Mouse (Mus musculus) layer of hippocampus, postnatal 14 days (tissue): ENCODE measurements around the gene Asxl1. TPM values are rescaled to one million over a fixed set of nuclear protein-coding genes. Genes with fewer than 3 reads are reported as not detected.

Source experiments
- DNase-seq, 2 experiments: peaks; one replicate each; pipeline ENCODE4 v3.0.0; 2021 to 2022; ENCODE audit warnings: low spot score in 2 of 2, mixed read lengths in 1 of 2
- total RNA-seq, 2 experiments: library from RNA; stranded (reverse); gene quantifications; 2 replicates each; pipeline ENCODE4 v1.2.3; 2021

Asxl1 gene
- total RNA-seq, 2 experiments from 2014 or later = 34.6 to 34.7 TPM

- no peak for DNase-seq
Observed at GRCm38 (mm10) chr2:153441228-153441627, 95.6 kb downstream of the Asxl1 start.

GRCm38 (mm10) chr2:153442720-153443119 lies 97.1 kb downstream of the Asxl1 start:
- no peak for DNase-seq

DNA sequence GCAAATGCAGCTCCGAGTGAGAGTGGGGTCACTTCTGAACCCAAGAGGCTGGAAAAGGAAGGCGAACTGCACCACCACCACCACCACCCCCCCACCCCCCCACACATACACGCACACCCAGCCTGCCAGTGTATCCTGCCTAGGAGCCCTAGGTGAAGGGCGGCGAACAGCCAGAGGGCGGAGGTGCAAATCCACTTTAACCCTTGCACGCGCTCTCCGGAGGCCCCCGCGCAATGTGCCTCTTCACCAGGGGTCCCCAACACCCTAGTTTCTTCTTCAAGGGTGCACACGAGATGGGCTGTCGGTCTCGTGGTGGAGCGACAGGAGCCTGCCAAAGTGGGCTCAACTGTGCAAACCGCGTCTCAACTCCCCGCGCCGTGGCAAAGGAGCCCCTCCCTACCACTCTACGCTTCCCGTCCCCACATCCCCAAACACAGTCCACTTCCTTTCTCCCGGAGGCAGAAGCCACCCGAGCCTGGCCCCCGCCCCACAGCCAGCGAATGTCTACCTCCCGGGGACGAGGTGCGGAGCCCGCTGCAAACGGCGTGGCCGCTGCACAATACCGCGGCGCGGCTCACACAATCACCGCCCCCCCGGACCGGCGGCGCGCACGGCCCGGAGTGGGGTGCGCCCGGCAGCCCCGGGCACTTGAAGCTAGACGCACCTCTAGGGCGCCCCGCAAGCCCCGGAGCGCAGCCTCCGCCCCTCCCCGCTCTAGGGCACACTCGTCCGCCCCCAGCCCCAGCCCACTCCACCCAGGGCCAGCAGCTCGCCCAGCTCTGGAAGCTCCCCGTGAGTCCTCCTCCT lies 98.0 kb downstream of the Asxl1 start:
- DNase-seq = peak in 1 of 2 experiments; percentile 22

DNA sequence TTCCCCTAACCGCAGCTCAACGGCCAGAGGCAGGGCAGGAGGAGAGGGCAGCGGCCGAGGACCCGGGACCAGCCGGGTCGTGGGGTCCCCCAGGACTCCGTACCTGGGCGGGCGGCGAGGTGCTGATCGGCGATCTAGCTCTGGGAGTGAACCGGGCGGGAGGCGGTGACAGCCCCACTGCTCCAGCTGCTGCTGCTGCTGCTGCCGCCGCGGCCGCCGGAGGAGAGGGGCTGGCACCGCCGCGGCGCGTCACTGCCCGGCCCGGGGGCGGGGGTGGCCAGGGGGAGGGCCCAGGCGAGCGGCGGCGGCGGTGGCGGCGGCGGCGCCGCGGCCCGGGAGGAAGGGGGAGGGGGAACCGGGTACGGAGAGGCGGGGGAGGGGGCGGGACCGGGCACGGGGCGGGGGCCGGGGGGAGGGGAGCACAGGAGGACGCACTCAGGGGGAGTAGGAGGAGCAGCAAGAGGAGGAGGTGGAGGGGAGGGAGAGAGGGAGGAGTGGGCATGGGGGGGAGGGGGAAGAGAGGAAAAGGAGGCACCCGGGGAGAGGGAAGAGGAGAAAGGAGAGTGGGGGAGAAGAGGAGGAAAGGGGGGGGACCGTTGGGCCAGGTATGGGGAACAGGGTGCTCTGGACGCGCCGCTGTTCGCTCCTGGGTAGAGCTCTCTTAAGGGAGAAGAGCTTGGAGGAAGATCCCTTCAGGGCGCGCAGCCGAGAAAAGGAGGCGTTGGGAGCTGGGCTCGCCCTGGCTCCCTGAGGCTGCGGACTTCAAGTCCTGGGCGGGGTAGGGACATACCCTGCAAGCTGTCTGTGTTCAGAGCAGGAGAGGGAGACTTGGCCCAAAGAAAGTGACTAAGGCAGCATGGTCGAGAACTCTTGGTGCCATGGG lies 98.9 kb downstream of the Asxl1 start:
- peak; percentile 45 for DNase-seq

DNA sequence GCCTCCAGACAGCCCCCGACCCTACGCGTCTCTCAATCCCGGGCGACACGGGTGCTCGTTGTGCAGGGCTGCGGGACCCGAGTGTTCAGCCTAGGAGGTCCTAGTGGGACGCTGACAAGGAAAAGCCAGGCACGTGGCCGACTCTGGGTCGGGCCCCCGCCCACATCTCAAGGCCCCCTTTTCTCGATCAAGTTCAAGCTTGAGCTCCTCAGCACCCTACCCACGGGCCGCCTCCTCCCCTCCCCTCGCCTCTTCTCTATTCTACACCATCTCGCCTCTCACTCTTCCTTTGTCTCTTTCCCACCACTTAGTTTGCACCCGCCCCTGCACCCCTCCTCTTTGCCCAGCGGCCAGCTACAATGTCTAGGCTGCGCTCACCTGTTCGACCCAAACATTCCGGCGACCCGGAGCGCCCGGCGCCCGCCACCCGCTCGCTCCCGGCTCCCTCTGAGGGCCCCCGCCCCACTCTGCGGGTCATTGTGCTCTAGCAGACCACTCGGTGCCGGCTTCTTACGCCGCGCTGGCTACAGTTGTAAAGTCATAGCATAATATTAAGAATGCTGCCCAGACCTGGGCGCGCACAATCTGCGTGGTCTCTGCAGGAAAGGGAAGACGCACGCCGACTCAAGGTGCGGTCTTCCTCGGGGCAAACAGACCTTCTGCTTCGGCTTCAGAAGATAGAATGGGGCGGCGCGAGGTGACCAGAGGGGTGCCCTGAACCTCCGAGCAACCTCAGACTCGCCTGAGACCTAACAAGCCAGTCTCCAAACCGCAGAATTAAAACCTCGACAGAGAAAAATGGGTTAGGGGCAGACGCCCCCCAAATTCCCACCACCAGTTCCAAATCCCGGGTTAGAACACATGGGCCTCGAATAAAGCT lies 99.7 kb downstream of the Asxl1 start:
- DNase-seq = no peak

- DNase-seq = peak; percentile 60 to 82
Observed at GRCm38 (mm10) chr2:153446017-153446408, 100.4 kb downstream of the Asxl1 start.

GRCm38 (mm10) chr2:153446476-153446875 lies 100.8 kb downstream of the Asxl1 start:
- DNase-seq = no peak

DNA sequence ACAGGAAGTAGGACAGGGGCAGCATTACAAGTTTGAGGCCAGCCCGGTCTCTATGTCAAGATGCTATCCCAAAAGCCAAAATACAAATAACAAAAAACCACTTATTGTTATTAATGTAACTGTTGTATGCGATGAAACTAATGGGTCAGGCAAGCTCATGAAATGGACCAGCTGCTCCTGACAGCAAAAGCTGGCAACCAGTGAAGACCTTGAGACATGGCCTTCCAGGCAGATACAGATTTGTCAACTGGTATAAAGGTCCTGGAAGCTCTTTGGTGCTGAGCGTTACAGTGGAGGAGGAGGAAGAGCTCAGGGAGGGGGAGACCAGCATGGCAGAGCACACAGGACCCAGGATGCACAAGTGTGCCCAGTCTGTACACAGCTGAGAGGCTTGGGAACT lies 102.1 kb downstream of the Asxl1 start:
- no peak for DNase-seq

GRCm38 (mm10) chr2:153448519-153448918 lies 102.9 kb downstream of the Asxl1 start:
- DNase-seq = no peak

Other genes with a start within 250 kb of the Asxl1 start
- gene Hck, start 237.4 kb upstream of the Asxl1 start, total RNA-seq = 1 to 10 TPM; 2.2 to 2.4 TPM
- 10 to 100 TPM; 93.0 to 93.3 TPM for gene Tm9sf4, start 184.5 kb upstream of the Asxl1 start, total RNA-seq
- gene Tspyl3, start 120.4 kb upstream of the Asxl1 start, total RNA-seq = 10 to 100 TPM; 25.7 to 26.1 TPM
- 1 to 10 TPM; 4.5 to 5.3 TPM for gene Plagl2, start 104.4 kb upstream of the Asxl1 start, total RNA-seq
- 10 to 100 TPM; 16.0 to 18.0 TPM for gene Pofut1, start 104.3 kb upstream of the Asxl1 start, total RNA-seq
- 10 to 100 TPM; 63.5 to 69.2 TPM for gene Kif3b, start 54.4 kb upstream of the Asxl1 start, total RNA-seq
- gene 4930404H24Rik, start 147.0 kb downstream of the Asxl1 start, total RNA-seq = not detected
- 10 to 100 TPM; 55.6 to 60.1 TPM for gene Nol4l, start 184.1 kb downstream of the Asxl1 start, total RNA-seq